Mouse (Mus musculus) cerebellum, adult 11-12 months (tissue): ENCODE results near the gene Ccnl2.
A peak's percentile ranks its signal among the peaks of the same experiment; 100 is the strongest.

Source experiments
- DNase-seq: peaks from one replicate; pipeline ENCODE4 v3.0.0; 2022

The Ccnl2 gene

DNA sequence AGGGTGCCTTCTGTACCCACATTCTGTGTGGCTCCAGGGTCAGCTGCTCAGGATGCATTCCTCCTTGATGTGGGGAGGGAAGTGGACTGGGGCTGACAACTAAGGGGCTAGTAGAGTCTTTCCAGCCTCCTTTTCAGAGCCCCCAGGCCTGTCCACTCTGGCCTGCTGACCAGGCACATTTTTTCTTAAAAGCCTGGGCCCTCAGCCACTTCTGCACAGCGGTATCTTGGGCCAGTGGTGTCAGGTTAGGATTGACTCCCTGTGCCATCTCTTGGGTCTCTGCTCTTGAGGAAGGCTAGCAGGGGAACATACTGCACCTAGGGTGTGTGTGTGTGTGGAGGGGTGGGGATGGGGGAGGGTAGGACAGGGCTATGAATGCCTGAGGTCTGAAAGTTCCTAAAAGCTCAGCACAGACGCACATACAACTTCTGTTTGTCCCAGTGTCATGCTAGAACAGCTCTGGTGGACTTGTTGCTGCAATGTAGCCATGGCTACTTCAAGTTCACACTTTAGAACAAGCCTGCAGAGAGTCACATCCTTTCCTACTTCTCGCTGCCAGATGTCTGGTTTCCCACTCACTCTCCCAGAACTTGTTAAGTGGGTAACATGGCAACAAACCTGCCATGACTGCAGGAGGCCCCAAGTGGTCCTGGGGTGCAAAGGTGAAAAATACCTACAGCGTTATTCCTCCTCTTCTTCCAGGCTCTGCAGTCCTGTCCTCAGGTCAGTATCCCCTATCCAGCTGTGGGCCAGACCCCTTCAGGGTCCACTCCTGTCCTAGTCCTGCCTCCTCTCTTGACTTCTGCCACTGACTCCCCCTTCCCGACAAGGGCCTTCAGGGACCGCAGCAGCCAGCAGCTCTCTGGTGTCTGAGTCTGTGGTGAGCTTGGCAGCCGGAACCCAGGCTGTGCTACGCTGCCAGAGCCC, 28.1 kb downstream of the Ccnl2 start:
- DNase-seq: peak; percentile 51

DNA sequence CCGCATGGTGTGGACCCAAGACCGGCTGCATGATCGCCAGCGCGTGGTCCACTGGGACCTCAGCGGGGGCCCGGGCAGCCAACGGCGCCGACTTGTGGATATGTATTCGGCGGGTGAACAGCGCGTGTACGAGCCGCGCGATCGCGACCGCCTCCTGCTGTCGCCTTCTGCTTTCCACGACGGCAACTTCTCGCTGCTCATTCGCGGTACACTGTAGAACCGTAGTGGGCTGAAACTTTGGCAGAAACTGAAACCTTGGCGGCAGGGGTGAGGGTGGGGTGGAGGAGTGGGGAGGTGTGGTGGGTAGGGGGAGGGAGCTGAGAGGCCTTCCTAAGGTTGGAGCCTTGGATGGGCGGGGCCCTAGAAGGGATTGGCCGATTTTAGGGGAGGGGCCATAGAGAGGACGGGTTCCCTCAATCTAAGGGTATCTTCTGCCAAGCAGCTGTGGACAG, 28.7 kb downstream of the Ccnl2 start:
- peak; percentile 49 for DNase-seq

DNA sequence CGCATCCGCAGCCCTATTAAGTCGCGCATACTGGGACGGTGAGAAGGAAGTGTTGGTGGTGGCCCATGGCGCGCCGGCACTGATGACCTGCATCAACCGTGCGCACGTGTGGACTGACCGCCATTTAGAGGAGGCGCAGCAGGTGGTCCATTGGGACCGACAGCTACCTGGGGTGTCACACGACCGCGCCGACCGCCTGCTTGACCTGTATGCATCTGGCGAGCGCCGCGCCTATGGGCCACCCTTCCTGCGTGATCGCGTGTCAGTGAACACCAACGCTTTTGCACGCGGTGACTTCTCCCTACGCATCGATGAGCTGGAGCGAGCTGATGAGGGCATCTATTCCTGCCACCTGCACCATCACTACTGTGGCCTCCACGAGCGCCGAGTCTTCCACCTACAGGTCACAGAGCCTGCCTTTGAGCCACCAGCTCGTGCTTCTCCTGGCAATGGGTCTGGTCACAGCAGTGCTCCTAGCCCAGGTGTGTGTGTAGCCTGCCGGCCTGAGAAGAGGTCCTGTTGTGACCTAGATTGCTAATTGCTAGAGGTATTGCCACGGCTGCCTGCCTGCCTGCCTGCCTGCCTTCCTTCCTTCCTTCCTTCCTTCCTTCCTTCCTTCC, 29.5 kb downstream of the Ccnl2 start:
- peak; percentile 67 for DNase-seq

DNA sequence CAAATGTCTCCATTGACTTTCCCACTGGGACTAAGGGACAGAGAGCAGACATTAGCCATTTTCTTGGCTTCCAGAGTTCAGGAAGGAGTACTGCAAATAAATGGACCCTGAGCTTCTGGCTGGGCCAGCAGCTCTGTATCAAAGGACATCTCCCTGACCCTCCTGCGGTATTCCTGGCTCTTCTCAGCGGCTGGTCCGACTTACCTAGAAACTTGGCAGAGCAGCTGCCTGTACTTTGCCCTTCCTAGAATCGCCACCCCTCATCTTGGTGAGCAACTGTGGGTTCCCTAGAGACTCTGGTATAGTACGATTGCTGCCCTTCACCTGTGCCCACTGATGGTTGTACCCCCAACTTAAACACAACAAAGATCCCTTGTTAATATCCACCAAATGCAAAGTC, 30.9 kb downstream of the Ccnl2 start:
- peak; percentile 14 for DNase-seq

DNA sequence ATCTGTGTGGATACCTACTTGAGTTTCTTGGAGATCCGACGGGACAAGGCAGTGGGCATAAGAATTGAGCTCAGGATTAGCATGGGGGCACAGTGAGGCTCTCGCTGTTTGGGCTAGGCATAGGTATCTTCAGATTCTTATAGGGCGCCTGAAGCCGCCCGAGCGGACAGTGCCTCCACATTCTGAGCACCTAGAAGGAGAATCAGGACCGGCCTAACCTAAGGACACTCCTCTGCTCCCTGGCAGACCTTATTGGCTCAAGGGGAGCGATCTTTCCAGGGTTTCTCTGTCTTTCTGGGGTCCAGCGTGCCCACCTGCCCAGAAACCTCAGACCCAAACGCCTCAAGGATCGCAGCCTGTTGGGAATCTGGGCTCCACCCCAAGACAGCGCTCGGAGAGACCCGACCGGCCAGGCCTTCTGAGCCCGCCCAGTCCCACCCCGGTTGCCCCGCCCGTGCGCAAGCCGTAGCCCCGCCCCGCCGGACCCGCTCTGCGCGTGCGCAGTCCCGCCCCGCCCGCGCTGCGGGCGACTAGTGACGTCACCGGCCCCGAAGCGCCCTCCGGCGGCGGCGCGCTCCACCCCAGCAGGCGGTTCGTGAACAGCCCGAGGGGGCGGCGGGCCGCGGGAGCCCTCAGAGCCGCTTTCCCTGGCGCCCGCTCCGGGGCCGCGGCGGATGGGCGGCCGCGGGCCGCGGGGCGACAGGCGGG, 34.7 kb downstream of the Ccnl2 start, which contains the start of gene Dvl1:
Gene Dvl1, plus strand, starts transcription at position 532 of the 708 bp plus-strand sequence.
- peak; percentile 90 for DNase-seq

DNA sequence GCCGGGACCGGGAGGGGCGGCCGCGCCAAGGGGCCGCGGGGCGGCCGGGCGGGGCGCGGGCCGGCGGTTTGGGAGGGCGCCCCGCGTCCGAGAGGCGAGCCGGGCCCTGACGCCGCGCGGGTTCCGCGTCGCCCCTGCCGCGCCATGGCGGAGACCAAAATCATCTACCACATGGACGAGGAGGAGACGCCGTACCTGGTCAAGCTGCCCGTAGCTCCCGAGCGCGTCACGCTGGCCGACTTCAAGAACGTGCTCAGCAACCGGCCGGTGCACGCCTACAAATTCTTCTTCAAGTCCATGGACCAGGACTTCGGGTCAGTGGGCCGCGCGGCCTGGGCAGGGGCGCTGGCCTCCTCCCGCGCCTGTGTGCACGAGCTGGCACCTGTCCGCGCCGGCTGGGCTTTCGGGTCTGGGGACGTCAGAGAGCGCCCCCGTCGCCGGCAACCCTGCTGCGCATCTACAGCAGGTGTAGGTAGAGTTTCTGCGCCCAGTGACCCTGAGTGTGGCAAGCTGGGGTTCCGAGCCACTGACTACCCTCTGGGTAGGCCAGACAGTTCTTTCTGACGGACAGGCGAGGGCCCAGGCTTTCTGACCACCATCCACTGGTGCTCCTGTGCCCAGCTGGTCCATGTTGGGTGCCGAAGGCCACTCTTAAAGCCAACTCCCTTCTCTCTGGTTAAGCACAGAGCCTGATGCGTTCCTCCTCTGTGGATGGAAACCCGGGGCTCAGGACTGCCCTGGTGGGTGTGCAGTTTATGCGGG, 35.5 kb downstream of the Ccnl2 start:
- peak; percentile 75 for DNase-seq

DNA sequence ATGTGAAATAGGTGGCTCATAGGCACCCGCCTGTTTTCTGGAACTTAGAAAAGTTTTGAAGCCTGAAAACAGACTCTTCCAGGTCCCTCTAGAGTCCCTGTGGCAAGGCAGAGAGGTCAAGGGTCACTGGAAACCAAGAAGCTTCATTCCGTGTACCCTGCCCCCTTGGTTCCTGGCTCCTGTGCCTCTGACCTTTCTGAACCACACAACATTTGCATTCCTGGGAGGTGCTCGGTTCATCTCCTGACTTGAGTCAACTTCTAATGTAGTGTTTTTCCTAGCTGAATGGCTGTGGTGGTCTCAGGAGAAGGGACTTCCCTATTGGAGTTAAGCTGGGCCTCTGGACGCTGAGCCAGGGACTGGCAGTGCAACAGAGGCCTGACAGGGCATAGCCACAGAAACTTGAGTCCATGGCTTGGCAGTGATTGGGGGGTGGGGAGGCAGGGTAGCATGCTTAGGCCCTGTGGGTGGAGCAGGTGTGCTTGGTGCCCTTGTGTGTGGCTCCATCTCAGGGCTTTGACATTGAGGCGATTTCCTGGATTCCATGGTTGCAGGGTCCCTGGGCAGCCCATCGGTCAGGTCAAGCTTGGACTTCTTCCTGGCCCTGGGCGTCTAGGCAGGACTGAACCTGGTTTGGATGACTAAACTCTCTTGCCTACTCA, 36.3 kb downstream of the Ccnl2 start:
- DNase-seq: peak; percentile 51

DNA sequence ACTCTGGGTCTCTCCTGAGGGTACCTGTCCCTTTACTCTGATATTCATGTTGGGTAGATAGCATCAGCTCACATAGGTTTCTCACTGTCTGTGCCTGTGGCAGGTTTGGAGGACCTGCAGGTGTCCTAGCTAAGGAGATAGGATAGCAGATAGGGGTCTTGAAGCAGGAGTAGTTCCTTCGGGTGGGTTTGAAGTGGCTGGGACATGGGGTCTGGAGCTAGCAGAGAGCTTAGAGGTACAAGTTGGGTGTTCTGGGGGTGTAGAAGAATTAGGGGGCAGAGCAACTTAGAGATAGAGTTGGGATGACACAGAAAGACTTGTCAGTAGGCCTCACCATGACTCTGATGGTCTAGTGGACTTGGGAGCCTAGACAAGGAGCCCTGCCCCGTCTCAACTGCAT, 37.1 kb downstream of the Ccnl2 start:
- no peak for DNase-seq

DNA sequence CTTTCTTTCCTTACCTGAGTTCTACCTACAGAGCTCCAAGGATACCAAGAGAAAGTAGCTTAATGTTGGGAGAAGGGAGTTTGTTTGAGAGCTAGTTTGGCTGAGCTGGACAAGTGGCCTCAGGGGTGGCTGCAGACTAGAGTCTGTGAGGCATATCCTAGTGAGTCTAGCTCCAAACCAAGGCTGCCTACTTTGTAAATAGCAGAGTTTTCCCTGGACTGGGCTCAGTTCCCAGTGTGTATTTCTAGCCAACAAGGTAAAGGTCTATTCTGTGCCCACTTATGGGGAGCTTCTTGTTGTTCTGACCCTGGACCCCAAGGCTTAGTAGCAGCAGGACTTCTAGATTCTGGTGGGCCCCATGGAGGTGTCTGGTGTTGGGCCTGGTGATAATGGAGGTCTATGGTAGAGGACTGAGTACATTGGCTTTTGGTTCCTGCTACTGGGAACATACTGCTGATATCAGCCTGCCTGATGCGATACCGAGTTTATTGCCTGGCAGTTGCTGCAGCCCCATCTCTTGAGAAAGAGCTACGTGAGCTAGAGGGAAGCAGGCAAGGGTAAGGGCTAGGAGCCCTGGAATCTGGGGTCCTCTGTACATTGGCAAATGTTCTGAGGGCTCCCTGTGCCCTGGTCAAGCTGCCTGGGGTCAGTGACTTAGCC, 37.6 kb downstream of the Ccnl2 start:
- no peak for DNase-seq

DNA sequence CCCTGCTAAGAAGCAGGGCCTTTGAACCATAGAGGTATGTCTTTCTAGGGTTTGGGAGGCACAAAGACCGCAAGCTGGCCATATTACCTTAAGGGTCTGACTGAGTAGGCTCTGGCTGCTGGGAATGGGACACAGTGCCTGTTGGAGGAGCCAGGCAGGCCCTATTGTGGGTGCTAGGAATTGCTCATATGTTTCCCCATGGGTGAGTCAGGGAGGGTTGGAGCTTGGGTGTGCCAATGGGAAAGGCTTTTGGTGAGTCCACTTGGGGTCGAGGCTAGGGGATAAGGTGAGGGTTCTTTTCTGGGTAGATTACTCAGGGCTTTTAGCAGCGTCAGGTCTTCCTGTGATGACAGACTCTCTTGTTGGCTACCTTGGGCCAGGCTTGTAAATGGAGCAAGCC, 39.1 kb downstream of the Ccnl2 start:
- DNase-seq: no peak

DNA sequence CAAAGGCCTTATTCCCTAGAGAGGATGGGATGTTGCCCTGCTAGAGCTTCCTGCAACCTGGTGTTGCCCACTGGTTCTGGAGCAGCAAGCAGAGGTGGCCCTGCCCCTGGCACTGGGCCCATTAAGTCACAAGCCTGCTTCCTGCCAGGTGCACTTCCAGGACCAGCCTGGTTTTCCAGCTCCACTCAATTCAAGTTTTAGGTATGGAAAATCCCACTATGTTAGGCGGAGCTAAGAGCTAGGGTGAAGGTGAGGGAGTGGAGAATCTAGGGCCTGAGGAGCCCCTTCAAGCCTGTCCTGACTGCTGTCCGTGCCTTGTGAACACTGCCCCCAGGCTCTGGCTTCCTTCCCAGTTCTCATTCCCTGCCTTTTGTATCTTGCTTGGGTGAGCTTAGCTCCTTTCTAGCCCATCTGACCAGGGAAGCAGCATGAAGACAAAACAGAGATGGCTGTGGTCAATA, 39.7 kb downstream of the Ccnl2 start:
- peak; percentile 72 for DNase-seq

DNA sequence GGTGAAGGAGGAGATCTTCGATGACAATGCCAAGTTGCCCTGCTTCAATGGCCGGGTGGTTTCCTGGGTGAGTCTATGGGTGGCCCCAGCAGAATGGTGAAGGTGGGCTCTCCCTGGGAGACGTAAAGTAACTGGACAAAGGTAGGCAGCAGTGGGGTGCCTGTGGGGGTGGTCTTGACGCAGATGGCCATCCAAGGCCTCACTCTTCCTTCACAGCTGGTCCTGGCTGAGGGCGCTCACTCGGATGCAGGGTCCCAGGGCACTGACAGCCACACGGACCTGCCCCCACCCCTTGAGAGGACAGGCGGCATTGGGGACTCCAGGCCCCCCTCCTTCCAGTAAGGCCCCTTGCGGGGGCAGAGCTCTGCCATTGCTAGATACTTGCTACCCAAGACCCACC, 41.1 kb downstream of the Ccnl2 start:
- no peak for DNase-seq

DNA sequence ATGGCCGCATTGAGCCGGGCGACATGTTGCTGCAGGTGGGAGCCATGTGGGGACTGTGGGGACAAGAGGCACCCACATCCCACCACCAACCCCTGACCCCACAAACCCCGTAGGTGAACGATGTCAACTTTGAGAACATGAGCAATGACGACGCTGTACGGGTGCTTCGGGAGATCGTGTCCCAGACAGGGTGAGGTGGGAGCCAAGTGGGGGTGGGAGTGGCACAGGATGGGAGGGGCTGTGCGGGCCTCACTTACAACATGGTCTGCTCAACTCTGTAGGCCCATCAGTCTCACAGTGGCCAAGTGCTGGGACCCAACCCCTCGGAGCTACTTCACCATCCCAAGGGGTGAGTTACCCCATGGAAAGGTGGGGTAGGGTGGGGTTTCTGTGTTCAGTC, 42.7 kb downstream of the Ccnl2 start:
- DNase-seq: no peak

DNA sequence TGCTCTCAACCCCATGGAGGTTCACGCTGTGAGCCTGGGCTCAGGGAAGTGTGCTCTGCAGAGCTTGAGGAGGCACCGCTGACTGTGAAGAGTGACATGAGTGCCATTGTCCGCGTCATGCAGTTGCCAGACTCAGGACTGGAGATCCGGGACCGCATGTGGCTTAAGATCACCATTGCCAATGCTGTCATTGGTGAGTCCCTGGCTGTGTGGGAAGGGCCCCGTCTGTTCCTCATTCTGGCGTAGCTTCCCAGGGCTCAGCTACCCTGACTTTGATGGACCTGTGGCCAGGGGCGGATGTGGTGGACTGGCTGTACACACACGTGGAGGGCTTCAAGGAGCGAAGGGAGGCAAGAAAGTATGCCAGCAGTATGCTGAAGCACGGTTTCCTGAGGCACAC, 43.8 kb downstream of the Ccnl2 start:
- peak; percentile 59 for DNase-seq

DNA sequence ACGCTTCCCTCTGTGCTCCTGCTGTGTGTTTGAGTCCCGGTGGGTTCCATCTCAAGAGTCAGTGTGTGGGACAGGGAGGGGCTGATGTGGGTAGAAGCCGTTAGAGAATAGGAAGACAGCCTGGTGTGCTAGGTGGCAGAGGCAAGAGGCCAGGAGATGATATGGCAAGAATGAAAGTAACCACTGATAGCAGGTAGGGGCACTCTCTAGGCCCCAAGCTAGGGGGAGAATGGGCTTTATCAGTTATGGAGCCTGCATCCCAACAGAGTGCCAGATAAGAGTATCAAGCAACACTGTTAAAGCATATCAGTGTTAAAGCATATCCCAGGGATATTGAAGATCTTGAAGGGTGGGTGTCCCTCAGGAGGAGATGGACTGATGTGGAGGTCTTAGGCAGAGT, 44.6 kb downstream of the Ccnl2 start:
- DNase-seq: no peak

DNA sequence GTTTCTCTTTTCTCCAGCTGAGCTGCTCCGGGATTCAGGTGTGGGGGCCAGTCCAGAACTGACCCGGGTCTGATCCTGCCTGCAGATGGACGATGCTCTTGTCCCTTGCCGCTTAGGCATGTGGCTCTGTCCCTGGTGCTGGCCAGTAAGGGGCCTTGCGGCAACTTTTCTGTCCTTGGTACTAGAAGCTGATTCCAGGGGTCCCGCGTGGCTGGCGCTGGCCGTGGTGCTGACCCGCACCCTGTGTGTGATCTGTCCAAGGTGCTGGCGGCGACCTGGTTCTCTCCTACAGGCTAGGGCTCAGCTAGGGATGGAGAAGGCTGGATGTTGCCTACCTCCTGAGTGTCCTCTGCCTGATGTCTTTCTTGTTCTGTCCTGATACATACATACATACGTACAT, 47.0 kb downstream of the Ccnl2 start:
- DNase-seq: peak; percentile 7

DNA sequence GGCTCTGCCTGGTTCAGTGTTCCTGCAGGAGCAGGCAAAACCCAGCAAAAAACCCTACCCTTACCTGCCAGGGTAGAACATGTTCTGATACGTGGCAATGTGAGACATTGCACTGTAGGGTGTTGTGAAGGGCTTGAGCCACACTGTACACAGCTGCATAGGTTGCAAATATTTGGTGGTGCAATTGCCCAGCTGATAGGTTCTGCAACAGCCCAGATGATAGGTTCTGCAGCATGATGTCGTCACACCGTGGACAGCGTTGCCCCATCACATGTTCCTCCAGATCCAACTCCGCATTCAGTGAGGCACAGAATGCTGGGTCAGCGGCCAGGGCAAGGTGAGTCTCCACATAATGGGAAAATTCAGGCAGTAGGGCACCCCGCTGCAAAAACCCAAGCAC, 49.5 kb downstream of the Ccnl2 start:
- no peak for DNase-seq

DNA sequence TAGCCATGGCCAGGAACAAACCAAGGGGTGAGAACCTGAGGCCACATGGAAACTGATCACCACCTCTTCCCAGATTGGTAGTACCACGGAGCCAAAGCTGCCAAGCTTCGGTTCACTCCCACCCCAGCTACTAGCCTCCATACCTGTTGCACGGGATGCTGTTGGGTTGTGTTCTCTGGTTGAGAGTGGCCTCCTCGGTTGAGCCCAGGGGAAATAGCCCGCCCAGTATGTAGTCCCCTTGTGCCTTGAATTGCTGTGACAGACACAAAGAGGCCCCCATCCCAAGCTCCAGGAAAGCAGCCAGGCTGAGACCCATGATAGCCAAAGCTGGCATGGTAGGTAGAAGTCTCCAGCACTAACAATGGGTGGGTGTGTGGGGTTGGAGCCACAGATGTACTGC, 50.7 kb downstream of the Ccnl2 start, which contains the start of gene Tas1r3:
Gene Tas1r3, minus strand, starts transcription at position 362 of the 400 bp plus-strand sequence.
- DNase-seq: peak; percentile 19

DNA sequence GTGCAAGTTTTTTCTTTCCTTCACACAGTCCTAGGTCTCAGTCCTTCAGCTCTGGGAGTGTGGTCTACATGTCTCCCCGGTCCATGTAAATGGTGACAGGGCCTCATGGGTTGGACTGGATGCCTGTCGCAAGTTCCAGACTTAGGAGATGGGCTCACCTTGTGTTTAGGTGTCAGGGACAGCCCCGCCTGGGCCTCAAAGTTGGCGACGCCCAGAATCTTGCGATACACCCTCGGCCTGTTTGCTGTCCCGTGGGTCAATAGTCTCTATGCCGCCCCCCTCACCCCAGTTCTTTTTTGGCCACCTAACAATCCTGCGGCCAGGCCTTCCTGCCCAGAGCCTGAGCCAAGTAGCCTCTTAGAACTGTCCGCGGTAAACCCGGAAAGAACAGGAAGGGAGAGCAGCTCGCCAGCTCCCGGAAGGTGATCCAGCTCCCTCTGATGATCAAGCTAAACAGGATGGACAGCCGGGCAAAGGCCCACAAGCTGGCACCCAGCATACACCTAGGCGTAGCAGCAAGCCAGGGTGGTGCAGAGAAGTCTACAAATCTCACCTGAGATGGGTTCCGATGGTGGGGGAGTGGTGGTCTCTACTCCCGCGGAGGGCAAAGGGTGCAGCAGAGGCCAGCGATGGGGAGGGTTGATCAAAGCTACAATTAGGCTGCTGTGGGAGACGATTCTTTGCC, 56.5 kb downstream of the Ccnl2 start:
- no peak for DNase-seq

DNA sequence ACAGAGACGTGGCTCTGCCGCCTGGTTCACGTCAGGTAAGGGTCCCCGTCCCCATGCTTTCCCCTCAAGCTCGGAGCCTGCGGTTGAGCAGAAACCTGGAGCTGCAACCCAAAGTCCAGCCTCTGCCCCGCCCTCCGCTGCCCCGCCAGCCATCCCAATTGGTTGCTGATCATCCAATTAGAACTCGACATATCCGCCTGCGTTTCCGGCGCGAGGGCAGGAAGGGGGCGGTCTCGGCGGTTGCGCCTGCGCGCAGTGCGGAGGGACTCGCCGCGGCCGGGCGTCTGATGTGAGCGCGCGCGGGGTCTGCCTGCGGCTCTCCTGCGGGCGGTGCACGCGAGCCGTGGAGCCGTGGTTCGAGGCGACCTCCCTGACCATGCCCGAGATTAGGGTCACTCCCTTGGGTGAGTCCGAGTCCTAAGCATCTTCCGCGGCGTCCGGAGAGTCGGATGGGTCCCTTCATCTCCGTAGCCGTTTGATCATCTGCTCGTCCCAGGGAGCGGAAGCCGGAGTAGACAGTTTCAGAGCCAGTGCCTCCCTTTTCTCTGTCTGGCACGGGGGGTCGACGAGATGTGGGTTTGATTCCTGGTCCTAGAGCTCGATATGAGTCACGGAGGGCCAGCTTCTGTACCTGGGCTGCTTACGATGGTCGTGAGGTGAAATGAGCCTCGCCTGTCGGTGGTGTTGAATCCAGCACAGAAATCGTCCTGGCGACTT, 57.2 kb downstream of the Ccnl2 start, which contains the start of the genes Cptp and Ints11:
Gene Cptp, minus strand, starts transcription at position 124 of the 717 bp plus-strand sequence.
Gene Ints11, plus strand, starts transcription at position 230 of the 717 bp plus-strand sequence.
- peak; percentile 96 for DNase-seq
